Mouse (Mus musculus) megakaryocyte-erythroid progenitor cell, adult 5-6 weeks (primary cell): ENCODE data around the gene Zhx3. TPM values are rescaled to one million over a fixed set of nuclear protein-coding genes. Genes with fewer than 3 reads are reported as not detected.

Experiments
- ATAC-seq: replicated peaks from 2 replicates; pipeline ENCODE4 v1.8.0; 2016; ENCODE audit warnings: mild to moderate bottlenecking, inconsistent platforms; ENCODE audit not compliant: severe bottlenecking, poor library complexity, low FRiP score, low TSS enrichment
- total RNA-seq, 2 experiments: library from RNA; stranded (forward) in 1 of 2; stranded (reverse) in 1 of 2; fragments of 200-1000, 215-1000 nt in 1 of 2; fragments of >200 nt in 1 of 2; fragmentation: Nextera tagmentation in 1 of 2; gene quantifications; 2 replicates each; pipeline ENCODE4 v1.2.3; 2014 to 2017

The Zhx3 gene
- total RNA-seq (2014; fragmentation: Nextera tagmentation) (4.9 and 6.4 TPM in 2 replicates), total RNA-seq (2017) (4.5 and 5.6 TPM in 2 replicates)

DNA sequence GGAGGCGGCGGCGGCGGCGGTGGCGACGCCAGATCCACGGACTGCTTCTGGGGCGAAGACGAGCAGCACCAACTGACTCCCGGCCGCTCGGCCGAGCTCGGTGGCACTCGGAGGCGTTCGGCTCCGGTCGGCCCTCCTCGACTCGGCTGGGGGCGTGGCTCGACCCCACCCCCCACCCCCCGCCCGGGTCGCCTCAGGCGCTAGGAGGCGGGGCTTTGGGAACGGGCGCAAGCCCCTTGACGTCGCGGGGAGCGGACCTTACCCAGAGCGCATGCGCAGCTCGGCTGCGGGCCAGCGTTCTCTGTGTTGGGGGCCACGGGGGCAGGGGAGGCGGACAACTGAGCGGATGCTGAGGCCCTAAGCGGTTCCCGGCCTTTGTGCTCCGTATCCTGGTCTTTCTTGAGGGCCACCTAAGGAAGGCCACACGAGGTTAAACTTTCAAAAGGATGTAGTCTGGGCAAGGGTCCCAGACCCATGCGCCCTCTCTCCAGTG is at the start of gene Zhx3:
TSS of gene Zhx3 (minus strand) at position 109 of the 493 bp plus-strand sequence.
- ATAC-seq: peak; percentile 86

DNA sequence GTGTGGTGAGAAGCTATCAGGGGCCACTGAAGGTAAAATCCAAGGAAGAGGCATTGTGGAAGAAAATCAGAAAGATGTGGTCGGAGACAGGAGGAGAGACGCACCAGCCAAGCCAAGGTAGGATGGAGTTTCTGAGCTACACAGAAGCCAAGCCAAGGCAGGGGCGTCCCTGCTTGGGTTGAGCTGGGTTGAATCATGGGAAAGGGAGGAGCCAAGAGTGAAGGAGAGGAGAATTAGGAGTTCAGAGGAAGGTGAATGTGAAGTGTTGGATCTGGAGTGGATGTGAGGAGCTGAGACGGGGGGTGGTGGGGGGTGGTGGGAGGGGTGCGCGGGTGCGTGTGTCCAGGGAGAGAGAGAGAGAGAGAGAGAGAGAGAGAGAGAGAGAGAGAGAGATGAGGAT is 48.5 kb upstream of the Zhx3 start:
- no peak for ATAC-seq

GRCm38 (mm10) chr2:160918930-160919215 is 46.1 kb upstream of the Zhx3 start:
- no peak for ATAC-seq

DNA sequence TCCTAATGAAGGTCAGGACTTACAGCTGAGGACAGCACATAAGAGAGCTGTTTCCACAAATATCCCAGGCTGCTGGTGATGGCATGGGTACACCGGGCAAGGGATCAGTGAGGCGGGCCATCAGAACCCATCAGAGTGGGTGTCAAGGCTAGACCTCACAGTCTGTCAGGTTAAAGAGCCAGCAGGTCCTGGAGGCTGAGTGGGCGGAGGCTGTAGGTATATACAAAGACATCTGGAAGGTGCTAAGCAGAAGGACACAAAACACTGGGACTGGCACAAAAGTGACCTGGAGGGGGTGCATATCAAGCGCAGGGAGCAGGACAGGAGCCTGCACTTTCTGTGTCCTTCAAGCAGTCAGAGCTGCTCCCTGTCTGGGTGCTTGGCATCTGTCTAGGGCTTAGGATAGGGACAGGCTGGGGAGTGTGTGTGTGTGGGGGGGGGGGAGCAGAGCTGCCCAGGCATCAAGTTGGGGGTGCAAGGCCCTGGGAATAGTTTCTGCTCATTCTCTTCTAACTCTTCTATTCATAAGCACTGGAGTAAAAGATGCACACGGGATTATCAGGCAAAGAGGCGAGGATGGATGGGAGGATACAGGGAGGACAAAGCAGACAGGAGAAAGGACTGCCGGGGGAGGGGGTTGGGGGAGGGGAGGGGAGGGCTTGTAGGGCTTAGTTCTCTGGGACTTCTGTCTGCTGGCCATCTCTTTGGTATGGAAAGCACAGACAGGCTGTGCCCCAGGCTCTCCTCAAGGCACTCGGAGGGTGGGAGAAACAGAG is 45.5 kb upstream of the Zhx3 start:
- no peak for ATAC-seq

GRCm38 (mm10) chr2:160917313-160917712 is 44.5 kb upstream of the Zhx3 start:
- ATAC-seq: no peak

DNA sequence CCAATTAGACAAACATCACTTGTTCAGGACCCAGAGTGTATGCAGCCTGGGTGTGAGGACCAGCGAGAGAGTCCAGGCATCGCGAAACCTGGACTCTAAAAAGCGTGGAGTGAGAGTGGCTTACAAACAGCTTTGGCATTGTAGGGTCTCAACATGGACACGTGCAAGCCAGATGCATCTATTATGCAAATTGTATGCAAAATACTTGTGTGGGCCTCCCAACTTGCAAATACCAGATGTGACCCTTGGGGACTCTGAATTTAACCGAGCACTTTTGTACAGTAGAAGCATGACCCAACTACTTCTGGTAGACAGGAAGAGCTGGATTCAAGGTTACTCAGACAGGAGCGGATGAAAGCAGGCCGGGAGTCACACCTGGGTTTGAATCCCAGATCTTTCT is 43.9 kb upstream of the Zhx3 start:
- ATAC-seq: no peak

DNA sequence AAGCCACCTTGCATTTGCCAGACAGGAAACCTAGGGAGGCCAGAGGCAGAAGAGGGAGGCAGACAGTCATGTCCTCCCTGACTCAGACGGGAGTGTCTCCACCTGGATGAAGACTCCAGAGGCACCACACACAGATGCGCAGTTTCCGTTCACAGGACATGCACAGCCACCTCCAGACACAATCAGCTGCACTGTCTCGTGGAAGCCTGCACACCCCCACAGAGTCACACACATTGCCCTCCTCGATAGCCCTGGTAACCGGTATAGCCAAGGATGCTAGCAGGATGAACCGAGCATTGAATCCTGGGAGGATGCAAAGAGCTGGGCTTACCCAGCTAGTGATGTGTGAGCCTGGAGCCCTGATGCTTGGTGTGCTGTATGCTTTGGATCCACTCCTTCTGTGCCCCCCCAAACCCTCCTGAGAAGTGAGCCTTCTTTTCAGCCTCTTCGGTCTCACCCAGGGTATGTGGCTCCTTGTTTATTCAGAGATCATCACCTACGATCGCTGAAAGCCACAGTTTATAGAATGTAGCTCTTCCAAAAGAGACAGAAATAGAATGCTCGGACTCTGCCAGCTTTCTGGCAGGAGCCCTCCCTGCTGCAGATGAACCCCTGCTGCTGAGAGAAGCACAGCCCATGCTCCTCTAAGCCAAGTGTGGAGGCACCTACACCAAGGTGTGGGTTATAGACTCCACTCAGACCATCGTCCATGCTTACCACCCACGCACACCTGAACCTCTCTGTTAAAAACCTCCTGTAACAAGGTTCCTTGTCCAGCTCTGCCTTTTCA is 43.2 kb upstream of the Zhx3 start:
- ATAC-seq: no peak

GRCm38 (mm10) chr2:160914656-160915055 is 41.9 kb upstream of the Zhx3 start:
- ATAC-seq: no peak

DNA sequence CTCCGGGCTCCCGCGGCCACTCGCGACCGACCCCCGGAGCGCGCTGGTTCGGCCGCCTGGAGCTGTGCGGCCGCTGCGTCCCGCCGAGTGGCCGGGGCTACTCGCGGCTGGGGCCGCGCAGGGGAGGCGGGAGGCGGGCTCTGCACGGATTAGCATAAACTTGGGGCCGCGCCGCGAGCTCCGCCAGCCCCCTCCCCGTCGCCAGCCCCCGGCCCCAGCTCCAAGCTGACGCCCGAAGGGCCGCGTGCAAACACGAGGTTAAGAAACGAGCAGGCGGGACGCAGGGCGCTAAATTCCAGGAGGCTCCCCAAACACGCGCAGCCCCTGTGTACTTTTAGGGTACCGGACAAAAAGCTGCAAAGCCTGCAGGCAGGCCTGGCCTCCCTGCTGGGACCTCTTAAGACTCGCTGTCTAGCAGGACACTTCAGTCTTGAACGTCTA is 39.5 kb upstream of the Zhx3 start, which contains the start of gene Emilin3:
TSS of gene Emilin3 (minus strand) at position 98 of the 441 bp plus-strand sequence.
- no peak for ATAC-seq

GRCm38 (mm10) chr2:160911558-160912201 is 38.9 kb upstream of the Zhx3 start:
- ATAC-seq: no peak

DNA sequence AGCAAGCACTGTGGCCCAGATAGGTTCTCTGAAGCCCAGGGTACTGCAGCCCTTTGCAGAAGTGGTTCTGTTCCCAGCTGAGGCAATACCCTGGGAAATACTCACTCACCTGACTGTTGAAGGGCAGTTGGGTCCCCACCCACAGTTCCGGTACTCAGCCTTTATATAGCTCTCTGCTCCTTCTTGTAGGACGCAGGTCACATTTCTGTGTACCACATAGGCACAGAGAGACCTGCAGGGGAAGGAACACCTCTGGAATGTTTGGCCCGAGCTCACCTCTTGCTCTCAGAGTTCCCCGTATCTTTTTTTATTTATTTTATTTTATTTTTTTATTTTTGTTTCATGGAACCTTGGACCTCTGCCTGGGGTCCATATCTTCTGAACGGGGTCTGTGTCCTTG is 37.8 kb upstream of the Zhx3 start:
- no peak for ATAC-seq

- no peak for ATAC-seq
These were observed 35.8 kb upstream of the Zhx3 start for GRCm38 (mm10) chr2:160908607-160909006.

DNA sequence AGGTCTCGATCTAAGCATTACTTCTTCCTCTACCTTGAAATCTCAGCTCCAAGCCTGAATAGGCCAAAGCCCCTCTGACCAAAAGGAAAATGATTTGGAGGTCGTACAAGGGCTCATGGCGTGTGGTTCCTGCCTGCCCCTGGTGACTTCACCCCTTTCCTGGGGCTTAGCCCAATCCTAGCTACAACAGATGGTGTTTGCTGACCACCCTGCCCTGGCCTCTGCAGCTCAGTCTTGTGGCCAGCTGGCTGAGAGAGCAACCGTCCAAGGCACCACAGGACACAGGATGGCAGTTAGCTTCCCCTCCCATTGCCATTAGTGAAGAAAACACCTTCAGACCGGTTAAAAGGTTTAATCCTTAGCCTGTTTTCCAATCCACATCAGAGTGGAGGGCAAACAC is 33.3 kb upstream of the Zhx3 start:
- no peak for ATAC-seq

GRCm38 (mm10) chr2:160905301-160905700 is 32.5 kb upstream of the Zhx3 start:
- ATAC-seq: no peak

DNA sequence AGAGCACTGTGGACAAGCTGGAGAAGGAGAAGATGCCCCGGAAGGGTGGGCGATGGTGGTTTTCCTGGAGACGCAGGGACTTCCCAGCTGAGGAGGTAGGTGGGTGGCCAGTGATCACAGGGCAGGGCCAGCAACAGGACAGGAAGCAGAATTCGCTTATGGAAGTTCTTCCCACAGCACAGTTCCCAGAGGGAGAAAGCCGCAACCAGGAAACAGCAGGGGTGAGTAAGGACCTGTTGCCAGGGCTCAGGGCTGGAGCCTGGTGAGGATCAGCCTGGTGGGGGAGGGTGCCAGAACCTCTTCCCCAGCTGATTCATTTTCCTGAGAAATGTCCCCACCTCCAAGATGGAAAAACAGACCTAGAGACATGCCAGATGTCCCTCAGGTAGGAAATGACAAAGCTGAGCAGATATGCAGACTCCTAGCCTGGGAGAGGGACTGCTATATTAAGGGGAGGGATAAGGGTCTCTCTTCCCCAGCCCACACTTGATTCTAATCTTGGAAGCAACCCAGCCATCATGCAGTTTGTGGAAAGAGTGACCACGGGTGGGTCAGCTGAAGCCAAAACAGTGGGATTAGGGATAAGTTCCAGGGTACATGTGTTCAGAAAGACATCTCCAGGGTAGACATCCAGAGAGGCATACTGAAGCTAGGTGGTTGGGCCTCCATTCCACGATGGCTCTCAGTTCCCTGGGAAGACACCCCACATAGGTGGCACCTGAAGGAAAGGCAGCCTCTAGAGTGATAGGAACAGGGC is 29.0 kb upstream of the Zhx3 start:
- no peak for ATAC-seq

DNA sequence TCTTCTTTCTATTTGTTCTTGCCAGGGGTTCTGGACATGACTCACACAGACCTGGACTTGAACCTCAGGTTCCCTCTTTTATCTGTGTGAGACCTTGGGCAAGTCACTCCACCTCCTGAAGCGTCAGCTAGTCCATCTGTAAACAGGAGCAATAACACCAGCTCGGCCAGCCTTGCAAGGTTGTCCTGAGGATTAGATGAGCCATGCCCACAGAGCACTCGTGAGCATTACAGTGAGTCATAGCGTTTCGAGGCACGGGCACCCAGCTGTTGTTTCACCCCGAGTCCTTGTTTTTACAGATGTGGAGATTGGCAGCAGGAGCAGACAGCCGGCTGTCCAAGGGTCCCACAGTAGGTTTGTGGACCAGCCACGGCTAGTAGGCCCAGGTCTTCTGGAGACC is 18.9 kb upstream of the Zhx3 start:
- ATAC-seq: no peak

DNA sequence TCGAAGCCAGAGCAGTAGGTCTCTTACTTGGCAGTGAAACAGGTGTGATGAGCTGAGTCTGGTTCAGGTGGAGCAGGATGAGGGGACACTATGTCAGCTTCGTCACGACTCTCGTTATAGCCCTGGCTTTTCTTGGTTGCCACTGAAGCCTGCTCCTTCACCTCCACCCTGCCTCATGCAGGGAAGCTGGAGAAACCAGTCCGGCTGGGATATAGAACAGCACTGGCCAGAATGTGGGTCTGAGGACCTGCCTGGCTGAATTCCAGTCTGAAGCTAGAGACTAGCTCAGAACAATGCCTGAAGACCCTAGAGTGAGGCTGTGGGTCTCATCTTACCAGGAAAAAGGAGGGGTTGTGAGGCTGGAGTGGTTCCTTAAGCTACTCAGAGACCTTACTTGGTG is 18.2 kb upstream of the Zhx3 start:
- ATAC-seq: no peak

- peak; percentile 62 for ATAC-seq
These were observed 15.1 kb upstream of the Zhx3 start for GRCm38 (mm10) chr2:160887859-160888258.

GRCm38 (mm10) chr2:160887284-160887683 is 14.5 kb upstream of the Zhx3 start:
- peak; percentile 94 for ATAC-seq

DNA sequence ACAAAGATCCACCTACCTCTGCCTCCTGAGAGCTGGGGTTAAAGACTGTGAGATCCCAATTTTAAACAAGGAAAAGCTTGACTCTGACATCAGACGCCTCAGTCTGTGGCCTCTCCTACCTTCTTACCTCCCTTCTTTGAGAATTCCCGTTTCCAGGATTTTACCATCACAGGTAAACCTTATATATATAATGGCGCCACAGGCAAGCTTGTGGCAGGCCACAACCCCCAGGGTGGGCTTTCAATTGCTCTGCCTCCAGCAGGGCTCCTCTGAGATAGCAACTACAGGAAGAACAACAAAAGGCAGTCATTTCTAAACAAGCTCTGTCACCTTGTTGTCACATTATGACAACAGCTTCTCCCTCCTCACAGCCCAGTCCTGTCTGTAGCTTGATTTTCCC is 13.4 kb upstream of the Zhx3 start:
- ATAC-seq: no peak
